ENCODE assay signal across 8 mouse cellular contexts in the genomic region with DNA sequence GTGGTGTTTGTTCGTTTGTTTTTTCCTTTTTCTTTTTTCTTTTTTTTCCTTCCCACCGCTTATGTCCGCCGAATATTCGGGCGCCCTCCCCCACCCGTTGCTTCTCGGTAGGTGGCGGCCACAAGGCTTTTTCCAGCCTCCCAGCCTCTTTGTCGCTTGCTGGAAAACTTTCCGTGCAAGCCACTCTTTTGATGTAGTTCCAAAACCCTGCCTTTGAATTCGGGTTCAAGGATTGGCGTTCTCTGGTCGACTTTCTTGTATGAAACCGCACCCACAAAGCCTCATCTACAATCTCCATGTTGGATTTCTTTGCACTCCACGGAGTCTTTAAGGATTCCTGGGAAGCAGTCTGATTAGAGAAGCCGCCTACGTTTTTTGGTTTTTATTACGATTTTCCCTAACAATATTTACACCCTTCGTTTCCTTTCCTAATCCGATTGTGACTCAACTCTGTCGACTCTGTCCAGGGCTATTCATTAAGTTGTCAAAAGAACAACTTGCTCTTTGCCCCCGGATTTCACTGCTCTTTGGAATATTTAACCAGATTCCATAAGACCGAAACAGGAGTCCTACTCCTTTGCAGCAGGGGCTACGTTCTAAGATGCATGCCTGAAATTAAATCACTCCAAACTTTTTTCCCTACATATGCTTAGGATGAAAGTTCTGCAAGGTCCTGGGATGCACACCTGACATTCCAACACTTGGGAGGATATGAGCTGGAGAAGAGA. TPM values are rescaled to one million over a fixed set of nuclear protein-coding genes. Genes with fewer than 3 reads are reported as not detected.
DNase-seq lines count a peak whose midpoint lies in the region; ATAC-seq lines count a peak whose summit lies in the region.

No protein-coding gene starts in this region.

- intact Hi-C loops in gastrocnemius, postnatal 14 days (cut with DNase I; ENCODE audit: low total_unique reads) = no loop called here

- ATAC-seq in cerebellum, adult (ENCODE audit: insufficient number of reproducible peaks, low FRiP score, low TSS enrichment) = no peak

- DNase-seq in cerebellum, adult 11-12 months = peak; percentile 53
- DNase-seq in cerebellum, postnatal 25 days = peak; percentile 44 to 68
- DNase-seq in gastrocnemius, postnatal 14 days = peak; percentile 71
- DNase-seq in hindlimb bud, embryonic 11.5 days (ENCODE audit: extremely low spot score, low read depth, low spot score) = peak; percentile 30
- DNase-seq in left cerebral cortex, adult 8-10 months (ENCODE audit: low spot score in 2 of 2) = peak; percentile 34 to 41
- peak; percentile 75 for DNase-seq in lung, postnatal 36 days
- peak; percentile 61 for DNase-seq in right cerebral cortex, postnatal 4 days

RNA-seq across cellular contexts. Expression of a gene that starts 1.2 kb away (rescaled TPM):
- 100 to 1,000 TPM; 119 to 134 TPM for total RNA-seq in gastrocnemius, postnatal 14 days (2021)
- total RNA-seq in left cerebral cortex, adult 8-10 months (2022) = 100 to 1,000 TPM; 193 to 217 (median 197) TPM
